1 mouse cellular context compared by ENCODE assay signal in the genomic region with DNA sequence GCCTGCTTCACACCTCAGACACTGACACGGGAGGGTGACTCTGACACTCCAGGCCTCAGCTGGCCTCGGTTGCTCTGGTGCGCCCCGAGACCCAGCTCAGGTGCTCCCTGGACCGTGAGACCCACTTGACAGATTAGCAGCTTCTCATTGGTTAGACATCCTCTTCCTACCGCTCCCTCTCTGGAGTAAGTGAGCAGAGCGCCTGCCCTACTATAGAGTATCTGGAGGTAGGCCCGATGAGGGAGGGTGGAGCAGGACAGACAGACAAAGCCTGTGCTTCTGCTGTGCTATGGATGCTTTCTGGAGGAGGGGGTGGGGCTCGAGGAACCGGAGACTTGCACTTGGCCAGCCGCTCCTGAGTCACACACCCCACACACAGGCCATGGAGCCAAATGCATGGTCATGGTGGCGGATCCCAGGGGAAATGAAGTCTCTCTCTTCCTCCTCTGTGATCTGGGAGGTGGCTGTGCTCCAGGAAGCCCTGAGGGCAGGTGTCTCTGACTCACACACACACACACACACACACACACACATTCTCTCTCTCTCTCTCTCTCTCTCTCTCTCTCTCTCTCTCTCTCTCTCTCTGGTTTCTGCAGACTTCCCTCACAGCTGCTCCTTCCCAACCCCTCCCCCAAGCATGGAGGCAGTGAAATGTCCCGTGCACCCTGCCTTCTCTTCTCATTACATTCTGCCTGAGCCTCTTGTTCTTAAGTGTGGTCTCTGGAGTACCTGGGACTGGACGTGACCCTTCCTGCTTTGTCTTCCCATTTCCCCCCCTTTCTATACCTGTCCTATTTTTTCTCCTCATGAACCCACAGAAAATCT.
TF ChIP-seq lines count a peak whose summit lies in the region.

No protein-coding gene starts in this region.

TF ChIP-seq in CH12.LX, 34 proteins besides CTCF, POLR2A, EP300 and RAD21 (continued from another document):
- TF ChIP-seq MEF2A (IDR thresholded peaks at IDR 0.05; ENCODE audit: borderline replicate concordance, low read depth, low read length), result no peak
- TF ChIP-seq TBP (conservative IDR thresholded peaks at IDR 0.05; ENCODE audit: low read depth, low read length), result no peak
- no peak for TF ChIP-seq CHD1 (IDR thresholded peaks at IDR 0.05; ENCODE audit: low read depth, low read length)
- no peak for TF ChIP-seq POLR2AphosphoS2 (IDR thresholded peaks at IDR 0.05; ENCODE audit: low read depth, low read length)
- TF ChIP-seq NELFE (IDR thresholded peaks at IDR 0.05; ENCODE audit: low read depth, low read length), result no peak
- TF ChIP-seq ELF1 (IDR thresholded peaks at IDR 0.05; ENCODE audit: low read depth, low read length), result no peak
- no peak for TF ChIP-seq ZKSCAN1 (IDR thresholded peaks at IDR 0.05; ENCODE audit: borderline replicate concordance, low read depth, low read length)
- no peak for TF ChIP-seq SMC3 (IDR thresholded peaks at IDR 0.05; ENCODE audit: low read depth, low read length)
TF ChIP-seq in CH12.LX: peak in this region for 0.
